Mouse (Mus musculus) lung, postnatal 0 days (tissue): Measurements from ENCODE around the gene Taf3. TPM values are rescaled to one million over a fixed set of nuclear protein-coding genes. Genes with fewer than 3 reads are reported as not detected.
A peak's percentile ranks its signal among the peaks of the same experiment; 100 is the strongest.

Experiments used
- ATAC-seq: fragments of 200-750 bp; cut with Nextera tagmentation; 2 replicates; pipeline ENCODE4 v1.8.0; 2017; ENCODE audit warnings: moderate library complexity
- DNase-seq: peaks from one replicate; pipeline ENCODE4 v3.0.0-alpha.2; 2016; ENCODE audit warnings: low spot score
- H3K27ac ChIP-seq: fragments of 300-500 bp; sonication (generic); 2 replicates; pipeline ENCODE4 v1.5.1; 2014; ENCODE audit warnings: antibody characterized with exemption, mild to moderate bottlenecking, low read length, mixed read lengths
- H3K27me3 ChIP-seq: fragments of 300-500 bp; sonication (generic); replicated peaks from 2 replicates; pipeline ENCODE4 v1.6.1; 2014; ENCODE audit warnings: low read length, mixed read lengths; ENCODE audit not compliant: insufficient read depth
- H3K36me3 ChIP-seq: fragments of 300-500 bp; sonication (generic); 2 replicates; pipeline ENCODE4 v1.6.1; 2014; ENCODE audit warnings: low read length, mixed read lengths; ENCODE audit not compliant: insufficient read depth
- H3K4me1 ChIP-seq: fragments of 300-500 bp; sonication (generic); 2 replicates; pipeline ENCODE4 v1.6.1; 2014; ENCODE audit warnings: antibody characterized with exemption, low read depth, low read length, mixed read lengths; ENCODE audit not compliant: insufficient read depth
- H3K4me2 ChIP-seq: fragments of 300-500 bp; sonication (generic); replicated peaks from 2 replicates; pipeline ENCODE4 v1.6.1; 2014; ENCODE audit warnings: low read depth, mild to moderate bottlenecking, low read length, moderate library complexity, mixed read lengths
- H3K4me3 ChIP-seq: fragments of 300-500 bp; sonication (generic); 2 replicates; pipeline ENCODE4 v1.5.1; 2014; ENCODE audit warnings: low read depth, low read length
- H3K9ac ChIP-seq: fragments of 300-500 bp; sonication (generic); replicated peaks from 2 replicates; pipeline ENCODE4 v1.6.1; 2014; ENCODE audit warnings: low read depth, mild to moderate bottlenecking
- H3K9me3 ChIP-seq: fragments of 300-500 bp; sonication (generic); 2 replicates; pipeline ENCODE4 v1.6.1; 2016; ENCODE audit warnings: low read length, mixed read lengths
- CTCF ChIP-seq: IDR thresholded peaks from 2 replicates; pipeline ENCODE4 v1.5.1; 2016; ENCODE audit warnings: antibody characterized with exemption, mild to moderate bottlenecking
- EP300 ChIP-seq: IDR thresholded peaks from 2 replicates; pipeline ENCODE4 v1.6.1; 2016; ENCODE audit warnings: antibody characterized with exemption, mild to moderate bottlenecking, control low read depth
- WGBS: fragments of 180-500 bp; shearing (Covaris S2); extraction: QIAGEN DNeasy Blood & Tissue Kit; methylation state at CpG from one replicate; pipeline ENCODE4 v1.1.7; 2014; 5-methylcytosine and 5-hydroxymethylcytosine counted together
- polyA plus RNA-seq: library from polyadenylated mRNA; unstranded; fragments of >200 nt; fragmentation: Nextera tagmentation; extraction: Ambion mirVana; gene quantifications from 2 replicates; pipeline ENCODE4 v1.2.1, GENCODE M21; 2015

Taf3 gene
- polyA plus RNA-seq, 1 experiment from 2014 or later: 7.5 TPM

DNA sequence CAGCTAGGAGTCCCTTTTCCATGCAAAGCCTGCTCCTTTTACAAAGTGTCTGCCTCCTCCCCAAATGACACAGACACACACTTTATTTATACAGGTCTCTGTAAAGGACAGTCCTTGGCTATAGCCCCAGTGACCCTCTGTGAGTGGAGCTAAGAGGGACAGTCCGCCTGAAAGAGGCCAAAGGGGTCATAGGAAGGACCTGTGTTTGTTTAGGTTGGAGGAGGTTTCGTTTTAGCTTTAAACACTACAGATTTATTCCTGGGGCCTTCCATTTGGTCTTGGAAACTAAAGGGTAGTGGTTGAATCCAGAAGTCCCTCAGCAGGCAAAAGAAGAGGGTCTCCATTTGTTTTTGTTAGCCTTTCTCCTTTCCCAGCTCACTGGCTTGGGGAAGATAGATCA is 174.6 kb downstream of the Taf3 start:
- Histone ChIP-seq H3K9me3 (no peaks in the 10 kb centered on the region), H3K9ac (no peak overlapping the region), H3K4me1 (no peaks in the 10 kb centered on the region), H3K27me3 (peaks cover 31% of the 10 kb centered on the region), H3K27ac (no peak overlapping the region), H3K36me3 (no peaks in the 10 kb centered on the region), H3K4me2 (no peak overlapping the region), H3K4me3 (no peak overlapping the region)
- DNase-seq (no peak), ATAC-seq (no peak)
- TF ChIP-seq CTCF (no peak), EP300 (no peak)
- WGBS: 48% methylated on average over 2 of the region's 2 CpGs

DNA sequence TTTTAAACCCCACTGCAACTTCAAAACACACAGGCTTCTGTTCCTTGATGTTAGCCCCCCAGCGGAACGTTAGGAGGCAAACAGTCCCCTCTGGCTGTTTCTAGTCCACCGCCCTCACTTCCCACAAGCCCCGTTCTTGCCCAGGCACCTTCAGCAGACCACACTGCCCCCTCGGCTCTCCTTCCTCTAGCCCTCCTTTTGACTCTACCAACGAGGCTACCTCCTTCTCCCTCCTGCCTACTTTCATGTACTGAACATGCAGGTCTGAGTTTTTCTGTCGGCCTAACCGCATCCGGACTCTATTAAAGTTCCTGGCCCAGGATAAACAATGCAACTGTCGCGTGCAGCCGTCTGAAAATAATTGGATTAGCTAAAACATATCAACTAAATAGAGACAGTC is 175.7 kb downstream of the Taf3 start:
- ATAC-seq (no peak), DNase-seq (no peak)
- H3K4me1 ChIP-seq: no peaks in the 10 kb centered on the region
- TF ChIP-seq EP300: no peak
- no peak for TF ChIP-seq CTCF
- no peak overlapping the region for H3K27ac ChIP-seq
- no peak overlapping the region for H3K4me2 ChIP-seq
- H3K27me3 ChIP-seq: peaks cover 29% of the 10 kb centered on the region
- H3K9me3 ChIP-seq: no peaks in the 10 kb centered on the region
- no peak overlapping the region for H3K9ac ChIP-seq
- no peak overlapping the region for H3K4me3 ChIP-seq
- H3K36me3 ChIP-seq: no peaks in the 10 kb centered on the region
- 25% methylated on average over 12 of the region's 12 CpGs for WGBS

DNA sequence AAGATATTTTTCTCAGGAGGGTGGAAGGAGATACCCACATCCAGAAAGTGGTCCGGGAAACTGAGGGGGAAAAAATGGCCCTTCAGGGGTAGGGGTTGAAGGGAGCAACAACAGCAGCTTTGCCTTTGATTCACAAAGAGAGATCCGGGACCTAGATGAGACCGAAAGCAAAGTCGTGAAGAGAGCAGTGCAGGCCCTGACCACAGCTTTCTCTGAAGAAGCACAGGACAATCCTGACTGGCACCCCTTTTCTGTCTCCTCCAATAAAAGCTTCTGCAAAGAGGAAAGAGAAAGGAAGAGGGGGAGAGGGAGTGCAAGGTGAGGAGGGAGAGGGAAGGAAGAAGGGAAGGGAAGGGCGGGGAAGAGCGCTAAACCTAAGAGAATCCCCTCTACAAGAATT is 176.6 kb downstream of the Taf3 start:
- DNase-seq (no peak), ATAC-seq (no peak)
- no peaks in the 10 kb centered on the region for H3K36me3 ChIP-seq
- no peaks in the 10 kb centered on the region for H3K9me3 ChIP-seq
- no peak overlapping the region for H3K4me3 ChIP-seq
- H3K4me1 ChIP-seq: no peaks in the 10 kb centered on the region
- 67% methylated on average over 6 of the region's 6 CpGs for WGBS
- peaks cover 26% of the 10 kb centered on the region for H3K27me3 ChIP-seq
- no peak for TF ChIP-seq EP300
- no peak overlapping the region for H3K9ac ChIP-seq
- no peak overlapping the region for H3K4me2 ChIP-seq
- no peak overlapping the region for H3K27ac ChIP-seq

DNA sequence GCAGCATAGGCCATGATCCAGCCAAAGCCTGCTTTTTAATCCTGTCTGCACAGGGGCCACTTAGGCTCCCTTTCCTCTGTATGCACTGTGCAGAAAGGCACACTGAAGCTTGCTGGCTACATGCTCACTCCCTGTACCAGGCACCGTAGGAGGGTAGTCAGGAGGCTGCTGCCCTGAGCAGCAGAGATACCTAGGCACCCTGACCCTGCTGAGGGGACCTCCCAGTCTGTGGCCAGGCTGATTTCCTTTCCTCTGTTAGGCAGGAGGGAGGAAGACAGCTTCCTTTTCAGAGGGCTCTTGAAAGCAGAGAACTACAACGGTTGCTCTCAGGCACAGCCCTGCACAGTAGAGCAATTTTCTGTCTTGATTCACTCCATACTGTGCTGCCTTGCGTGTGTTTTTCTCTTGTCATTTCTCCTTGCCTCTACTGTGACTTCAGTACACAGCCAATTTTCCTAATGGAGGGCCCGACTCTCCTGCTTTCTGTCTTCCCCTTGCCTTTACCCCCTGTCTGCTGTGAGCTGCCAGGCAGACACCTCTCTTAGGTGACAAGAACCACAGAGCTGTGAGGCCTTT is 177.2 kb downstream of the Taf3 start:
- ATAC-seq: no peak

DNA sequence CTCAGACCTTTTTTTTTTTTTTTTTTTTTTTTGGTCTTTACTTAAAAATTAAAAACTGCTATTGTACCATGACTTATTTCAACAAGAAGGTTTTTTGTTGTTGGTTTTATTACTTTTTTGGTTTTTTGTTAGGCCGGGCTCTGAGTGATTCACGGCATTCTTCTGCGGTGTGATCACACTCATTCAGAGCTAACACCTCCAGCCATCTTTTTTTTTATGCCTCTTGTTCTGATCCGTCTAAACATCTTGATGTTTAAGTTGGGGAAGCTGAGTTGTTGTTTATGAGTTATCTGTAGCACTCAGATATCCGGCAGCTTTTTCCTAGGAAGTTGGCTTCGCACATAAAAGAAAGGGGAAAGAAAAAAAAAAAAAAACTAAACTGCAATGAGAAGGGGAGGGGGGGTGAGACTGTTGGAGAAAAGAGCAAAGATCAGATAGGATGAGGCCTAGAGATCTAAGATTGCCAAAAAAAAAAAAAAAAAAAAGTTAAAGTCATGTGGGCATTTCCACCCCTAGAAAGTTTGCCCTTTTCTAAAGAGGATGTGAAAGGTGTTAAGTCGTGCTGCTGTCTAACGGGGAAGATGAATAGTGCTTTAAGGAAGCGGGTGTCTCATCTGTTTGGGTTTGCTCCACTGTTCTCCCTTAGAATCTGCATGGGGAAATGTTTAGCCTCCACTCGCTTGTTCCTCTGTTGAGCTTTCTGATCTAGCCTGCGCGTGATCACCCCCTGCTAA is 181.1 kb downstream of the Taf3 start:
- no peaks in the 10 kb centered on the region for H3K36me3 ChIP-seq
- no peaks in the 10 kb centered on the region for H3K27me3 ChIP-seq
- no peak overlapping the region for H3K4me3 ChIP-seq
- H3K27ac ChIP-seq: no peak overlapping the region
- WGBS: 39% methylated on average over 12 of the region's 12 CpGs
- TF ChIP-seq CTCF: no peak
- no peak; the same call in 1 of the 2 replicates for TF ChIP-seq EP300
- H3K4me1 ChIP-seq: no peaks in the 10 kb centered on the region
- no peaks in the 10 kb centered on the region for H3K9me3 ChIP-seq
- no peak overlapping the region for H3K4me2 ChIP-seq
- ATAC-seq (peak; percentile 21; the same call in 1 of the 2 replicates), DNase-seq (peak; percentile 42)
- no peak overlapping the region for H3K9ac ChIP-seq

More for the DNA sequence above, 177.2 kb downstream of the Taf3 start:
- H3K9ac ChIP-seq: no peak overlapping the region
- H3K36me3 ChIP-seq: no peaks in the 10 kb centered on the region
- H3K27ac ChIP-seq: no peak overlapping the region
- no peak overlapping the region for H3K4me2 ChIP-seq
- H3K4me3 ChIP-seq: no peak overlapping the region
- no peaks in the 10 kb centered on the region for H3K4me1 ChIP-seq
- 45% methylated on average over 4 of the region's 4 CpGs for WGBS
- peaks cover 26% of the 10 kb centered on the region for H3K27me3 ChIP-seq
- TF ChIP-seq CTCF: no peak
- no peak for TF ChIP-seq EP300
- H3K9me3 ChIP-seq: no peaks in the 10 kb centered on the region
- no peak for DNase-seq

Other genes starting within 250 kb of the Taf3 start
- gene 4930412O13Rik, start 167.3 kb downstream of the Taf3 start, polyA plus RNA-seq: not detected in 2 replicates
- not detected in 2 replicates for gene 9230102O04Rik, start 159.1 kb downstream of the Taf3 start, polyA plus RNA-seq
- gene Gata3, start 158.6 kb downstream of the Taf3 start, polyA plus RNA-seq: 2.4 and 2.7 TPM in 2 replicates
- 352 TPM in 2 replicates for gene Atp5c1, start 31.9 kb upstream of the Taf3 start, polyA plus RNA-seq
- gene Kin, start 32.0 kb upstream of the Taf3 start, polyA plus RNA-seq: 21.2 and 24.0 TPM in 2 replicates
- gene Itih2, start 82.8 kb upstream of the Taf3 start, polyA plus RNA-seq: 1.6 and 1.7 TPM in 2 replicates
- gene Itih5, start 105.0 kb upstream of the Taf3 start, polyA plus RNA-seq: 3.0 and 4.0 TPM in 2 replicates